Mouse (Mus musculus) CH12.LX (cell line): ENCODE results near the gene Mep1a.

Source experiments
- CTCF ChIP-seq, 2 experiments: IDR thresholded peaks in 1 of 2; conservative IDR thresholded peaks in 1 of 2; 2 replicates each; pipeline ENCODE4 v1.5.1; 2011 to 2012; ENCODE audit warnings: low read depth in 2 of 2, low read length in 2 of 2, improper control_type of control experiment in 1 of 2, inconsistent platforms in 1 of 2, mild to moderate bottlenecking in 1 of 2, moderate library complexity in 1 of 2
- GABPA ChIP-seq: IDR thresholded peaks from 2 replicates; pipeline ENCODE4 v1.6.1; 2012; ENCODE audit warnings: low read depth, low read length, improper control_type of control experiment, inconsistent platforms; ENCODE audit not compliant: insufficient replicate concordance
- KAT2A ChIP-seq: IDR thresholded peaks from 2 replicates; pipeline ENCODE4 v1.6.1; 2012; ENCODE audit warnings: low read length, improper control_type of control experiment, inconsistent platforms; ENCODE audit not compliant: insufficient replicate concordance
- POLR2A ChIP-seq: IDR thresholded peaks from 2 replicates; pipeline ENCODE4 v1.6.1; 2011; ENCODE audit warnings: low read depth, mild to moderate bottlenecking, improper control_type of control experiment, low read length
- POLR2AphosphoS2 ChIP-seq: IDR thresholded peaks from 2 replicates; pipeline ENCODE4 v1.6.1; 2011; ENCODE audit warnings: low read depth, low read length, improper control_type of control experiment
- SMC3 ChIP-seq: IDR thresholded peaks from 2 replicates; pipeline ENCODE4 v1.6.1; 2011; ENCODE audit warnings: low read depth, low read length, improper control_type of control experiment

DNA sequence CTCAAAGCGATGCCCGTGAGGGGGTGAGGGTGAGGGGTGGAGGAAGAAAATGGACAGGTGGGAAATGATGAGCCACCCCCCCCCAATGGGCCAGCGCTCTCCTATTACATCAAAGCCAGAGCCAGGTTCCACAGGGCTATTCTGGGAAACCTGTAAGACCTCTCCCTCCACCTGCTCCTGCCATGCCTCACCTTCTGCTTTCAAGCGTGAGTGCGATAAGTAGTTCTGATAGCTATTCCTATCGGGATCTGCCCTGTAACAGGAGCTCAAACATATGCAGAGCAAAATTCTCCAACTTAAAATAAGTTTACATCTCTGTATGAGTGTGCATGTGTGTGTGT is 2.0 kb upstream of the Mep1a start:
- TF ChIP-seq GABPA (no peak), SMC3 (no peak), POLR2AphosphoS2 (no peak), CTCF (conservative IDR thresholded peaks at IDR 0.05 in 1 of 2, IDR thresholded peaks at IDR 0.05 in 1 of 2; ENCODE audit: low read depth in 2 of 2, low read length in 2 of 2) (no peak), KAT2A (no peak), POLR2A (no peak)
